Mouse (Mus musculus): ENCODE measurements around the gene Tex38.

GRCm38 (mm10) chr4:115732223-115732818, 48.5 kb downstream of the Tex38 start:
- TF ChIP-seq POLR2A (IDR thresholded peaks at IDR 0.05; ENCODE audit: insufficient read depth, low read length): no peak
- no peak for TF ChIP-seq CTCF (IDR thresholded peaks at IDR 0.05; ENCODE audit: low read depth, low read length)
- TF ChIP-seq EP300 (IDR thresholded peaks at IDR 0.05; ENCODE audit: insufficient read depth, low read depth, low read length): no peak
